Mouse (Mus musculus): Measurements from ENCODE around the gene Ppp1r14c.
"Not testable (repeated sequence)": the region's sequence is repeated elsewhere in the genome, so short reads cannot be mapped to it uniquely, and the experiment has no call there.

Ppp1r14c gene

GRCm38 (mm10) chr10:3403416-3404137 is 37.7 kb downstream of the Ppp1r14c start:
- DNase-seq (ENCODE audit: low spot score), result no peak

- DNase-seq (ENCODE audit: low spot score), result no peak
These were observed 38.5 kb downstream of the Ppp1r14c start for GRCm38 (mm10) chr10:3404362-3404761.

- DNase-seq (ENCODE audit: low spot score), result no peak
These were observed 40.4 kb downstream of the Ppp1r14c start for GRCm38 (mm10) chr10:3406280-3406679.

- DNase-seq (ENCODE audit: low spot score), result no peak
These were observed 42.3 kb downstream of the Ppp1r14c start for GRCm38 (mm10) chr10:3408036-3408661.

GRCm38 (mm10) chr10:3408699-3409098 is 42.8 kb downstream of the Ppp1r14c start:
- no peak for DNase-seq (ENCODE audit: low spot score)

GRCm38 (mm10) chr10:3411222-3411621 is 45.4 kb downstream of the Ppp1r14c start:
- no peak for DNase-seq (ENCODE audit: low spot score)

GRCm38 (mm10) chr10:3411639-3412038 is 45.8 kb downstream of the Ppp1r14c start:
- DNase-seq (ENCODE audit: low spot score), result no peak

- no peak for DNase-seq (ENCODE audit: low spot score)
These were observed 49.0 kb downstream of the Ppp1r14c start for GRCm38 (mm10) chr10:3414813-3415212.

- no peak for DNase-seq (ENCODE audit: low spot score)
These were observed 50.7 kb downstream of the Ppp1r14c start for GRCm38 (mm10) chr10:3416565-3416964.

- DNase-seq (ENCODE audit: low spot score), result no peak
These were observed 51.6 kb downstream of the Ppp1r14c start for GRCm38 (mm10) chr10:3417408-3417807.

GRCm38 (mm10) chr10:3424016-3424415 is 58.2 kb downstream of the Ppp1r14c start:
- no peak for DNase-seq (ENCODE audit: low spot score)

- no peak for DNase-seq (ENCODE audit: low spot score)
These were observed 62.0 kb downstream of the Ppp1r14c start for GRCm38 (mm10) chr10:3427689-3428399.

- DNase-seq (ENCODE audit: low spot score), result no peak
These were observed 69.1 kb downstream of the Ppp1r14c start for GRCm38 (mm10) chr10:3434848-3435474.

- DNase-seq (ENCODE audit: low spot score), result no peak
These were observed 75.0 kb downstream of the Ppp1r14c start for GRCm38 (mm10) chr10:3440722-3441471.

GRCm38 (mm10) chr10:3446748-3447147 is 80.9 kb downstream of the Ppp1r14c start:
- not testable (repeated sequence) for DNase-seq (ENCODE audit: low spot score)

- DNase-seq (ENCODE audit: low spot score), result no peak
These were observed 82.8 kb downstream of the Ppp1r14c start for GRCm38 (mm10) chr10:3448699-3449098.

GRCm38 (mm10) chr10:3451930-3452329 is 86.1 kb downstream of the Ppp1r14c start:
- no peak for DNase-seq (ENCODE audit: low spot score)

- DNase-seq (ENCODE audit: low spot score), result no peak
These were observed 87.1 kb downstream of the Ppp1r14c start for GRCm38 (mm10) chr10:3452822-3453475.

- DNase-seq (ENCODE audit: low spot score), result no peak
These were observed 92.8 kb downstream of the Ppp1r14c start for GRCm38 (mm10) chr10:3458686-3459085.

GRCm38 (mm10) chr10:3460841-3461240 is 95.0 kb downstream of the Ppp1r14c start:
- DNase-seq (ENCODE audit: low spot score), result no peak

- DNase-seq (ENCODE audit: low spot score), result no peak
These were observed 100.3 kb downstream of the Ppp1r14c start for GRCm38 (mm10) chr10:3466135-3466626.

Data from ovary, postnatal 14 days (tissue).